Mouse (Mus musculus) gastrocnemius, postnatal 14 days (tissue): ENCODE results near the gene Myg1. TPM values are rescaled to one million over a fixed set of nuclear protein-coding genes. Genes with fewer than 3 reads are reported as not detected.

ENCODE experiments used
- DNase-seq: peaks from one replicate; pipeline ENCODE4 v3.0.0; 2021; ENCODE audit warnings: mixed read lengths
- intact Hi-C: fragments of 180-260 bp; cut with DNase I; formaldehyde crosslinking; loops from one replicate; pipeline ENCODE4 v1.15.1; 2025; ENCODE audit warnings: low total_unique reads
- total RNA-seq, 2 experiments: library from RNA; stranded (reverse); gene quantifications; 2 replicates each; pipeline ENCODE4 v1.2.3; 2021

Gene Myg1
- total RNA-seq, 2 experiments from 2014 or later: 17.6 to 19.0 TPM

GRCm38 (mm10) chr15:102376453-102377162 lies 45.1 kb downstream of the Myg1 start:
- intact Hi-C loops: loop anchor here (5.0 kb wide), 1 partner anchor 34 kb away; no protein-coding TSS in a partner anchor

GRCm38 (mm10) chr15:102377163-102377543 lies 45.6 kb downstream of the Myg1 start:
- intact Hi-C loops: loop anchor here (5.0 kb wide), 1 partner anchor 35 kb away; no protein-coding TSS in a partner anchor

More at GRCm38 (mm10) chr15:102376453-102377162, 45.1 kb downstream of the Myg1 start:
- peak; percentile 68 for DNase-seq

GRCm38 (mm10) chr15:102377810-102378262 lies 46.3 kb downstream of the Myg1 start:
- intact Hi-C loops: loop anchor here (5.0 kb wide), 1 partner anchor 36 kb away; no protein-coding TSS in a partner anchor
- DNase-seq: peak; percentile 81

More at GRCm38 (mm10) chr15:102377163-102377543, 45.6 kb downstream of the Myg1 start:
- peak; percentile 89 for DNase-seq

- peak; percentile 83 for DNase-seq
- intact Hi-C loops: loop anchor here (5.0 kb wide), 2 partner anchors 41 to 61 kb away; no protein-coding TSS in a partner anchor
Measured at GRCm38 (mm10) chr15:102381575-102381974, 50.1 kb downstream of the Myg1 start.

GRCm38 (mm10) chr15:102383671-102384070 lies 52.2 kb downstream of the Myg1 start:
- intact Hi-C loops: loop anchor here (5.0 kb wide), 2 partner anchors 39 to 59 kb away; no protein-coding TSS in a partner anchor
- DNase-seq: no peak

- DNase-seq: no peak
- intact Hi-C loops: no loop called here
Measured at GRCm38 (mm10) chr15:102386640-102387039, 55.1 kb downstream of the Myg1 start.

Other genes with a start within 250 kb of the Myg1 start
- gene Tns2, start 231.3 kb upstream of the Myg1 start, total RNA-seq: 10 to 100 TPM; 29.8 to 45.6 TPM
- gene Spryd3, start 195.5 kb upstream of the Myg1 start, total RNA-seq: 10 to 100 TPM; 10.0 to 12.0 TPM
- gene Igfbp6, start 187.3 kb upstream of the Myg1 start, total RNA-seq: 10 to 100 TPM; 65.6 to 80.6 TPM
- gene Soat2, start 181.2 kb upstream of the Myg1 start, total RNA-seq: under 1 TPM in 1 of 2 experiments, not detected in 1; 0.13 TPM
- gene Zfp740, start 128.5 kb upstream of the Myg1 start, total RNA-seq: 10 to 100 TPM; 27.6 to 30.5 TPM
- 10 to 100 TPM; 14.1 to 15.6 TPM for gene Csad, start 127.0 kb upstream of the Myg1 start, total RNA-seq
- 1 to 10 TPM; 1.0 to 1.1 TPM for gene Itgb7, start 99.8 kb upstream of the Myg1 start, total RNA-seq
- gene Rarg, start 74.2 kb upstream of the Myg1 start, total RNA-seq: 10 to 100 TPM; 12.9 to 13.2 TPM
- gene Gm9918, start 61.1 kb upstream of the Myg1 start, total RNA-seq: not detected
- gene Mfsd5, start 52.3 kb upstream of the Myg1 start, total RNA-seq: 10 to 100 TPM; 14.5 to 14.9 TPM
- 1 to 10 TPM; 1.1 to 4.1 TPM for gene Espl1, start 35.4 kb upstream of the Myg1 start, total RNA-seq
- gene Pfdn5, start 5.6 kb upstream of the Myg1 start, total RNA-seq: 100 to 1,000 TPM; 212 to 228 TPM
- gene Aaas, start 19.1 kb downstream of the Myg1 start, total RNA-seq: 1 to 10 TPM; 7.2 to 8.4 TPM
- under 1 TPM; 0.11 to 0.14 TPM for gene Sp7, start 35.5 kb downstream of the Myg1 start, total RNA-seq
- gene Sp1, start 74.4 kb downstream of the Myg1 start, total RNA-seq: 10 to 100 TPM; 27.5 to 31.2 TPM
- gene Amhr2, start 113.7 kb downstream of the Myg1 start, total RNA-seq: 1 to 10 TPM; 4.5 to 5.0 TPM
- gene Prr13, start 127.3 kb downstream of the Myg1 start, total RNA-seq: 10 to 100 TPM; 12.1 to 13.6 TPM
- gene Pcbp2, start 138.8 kb downstream of the Myg1 start, total RNA-seq: 100 to 1,000 TPM; 382 to 414 TPM
- not detected for gene Gm10337, start 172.0 kb downstream of the Myg1 start, total RNA-seq
- 1 to 10 TPM; 3.1 TPM for gene Map3k12, start 185.4 kb downstream of the Myg1 start, total RNA-seq
- gene Tarbp2, start 186.5 kb downstream of the Myg1 start, total RNA-seq: 10 to 100 TPM; 37.9 to 40.2 TPM
- 1 to 10 TPM; 1.4 to 1.7 TPM for gene Npff, start 193.2 kb downstream of the Myg1 start, total RNA-seq